Mouse (Mus musculus) cerebellum, postnatal 10 days (tissue): ENCODE results near the gene Atp5f1.

ENCODE experiments used
- DNase-seq, 2 experiments: peaks; one replicate each; pipeline ENCODE4 v3.0.0; 2021; ENCODE audit warnings: mixed read lengths in 2 of 2

Atp5f1 gene

DNA sequence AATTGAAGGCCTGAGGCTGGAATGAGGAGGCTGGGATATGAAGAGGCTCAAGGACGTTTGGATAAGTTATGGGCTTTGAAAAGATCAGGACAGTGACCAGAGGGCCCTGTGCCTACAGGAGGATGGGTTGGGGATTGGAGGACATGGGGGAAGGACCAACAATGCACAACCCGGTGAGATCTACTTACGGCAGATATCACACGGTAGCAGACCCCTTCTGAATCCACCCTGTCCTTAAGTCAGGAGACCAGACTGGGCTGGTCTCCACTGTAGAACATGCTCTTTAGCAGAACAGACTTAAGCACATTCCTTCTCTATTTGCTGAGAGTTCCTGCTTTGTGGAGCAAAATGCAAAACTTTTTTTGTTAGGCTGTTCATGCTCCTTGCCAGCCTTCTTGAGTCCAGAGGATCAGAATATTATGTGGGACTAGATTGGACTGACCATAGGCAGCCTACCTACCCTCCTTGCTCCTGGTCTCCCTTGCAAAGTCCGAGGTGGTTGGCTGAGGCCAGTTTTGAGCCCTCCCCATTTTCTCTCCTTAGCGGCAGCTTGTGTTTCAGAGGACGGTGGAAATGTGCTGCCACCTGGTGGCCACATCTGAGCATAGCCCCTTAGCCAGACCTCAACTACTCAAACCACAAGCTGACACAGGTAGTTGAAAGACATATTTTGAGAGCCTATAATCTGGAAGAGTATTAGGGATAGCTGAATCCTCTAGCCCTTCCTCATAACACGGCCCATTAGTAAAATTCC is 60.3 kb downstream of the Atp5f1 start:
- peak; percentile 89 to 92 for DNase-seq

DNA sequence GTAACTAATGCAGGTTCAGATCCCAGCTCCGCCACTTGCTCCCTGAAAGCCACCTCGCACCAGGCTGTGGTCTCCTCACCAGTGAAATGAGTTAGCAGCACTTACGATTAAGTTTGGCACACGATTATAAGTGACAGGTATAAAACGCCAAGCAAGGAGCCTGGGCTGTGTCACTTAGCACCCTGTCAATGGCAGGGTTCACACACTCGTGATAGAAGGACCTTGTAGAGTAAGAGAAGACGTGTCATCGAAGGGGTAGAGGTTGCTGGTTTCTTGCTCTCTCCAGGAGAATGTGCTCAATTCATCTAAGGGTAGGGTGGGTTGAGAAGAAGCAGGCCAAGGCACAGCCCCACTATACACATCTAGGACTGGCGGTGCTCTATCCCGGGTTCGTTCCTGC is 61.0 kb downstream of the Atp5f1 start:
- DNase-seq: no peak

DNA sequence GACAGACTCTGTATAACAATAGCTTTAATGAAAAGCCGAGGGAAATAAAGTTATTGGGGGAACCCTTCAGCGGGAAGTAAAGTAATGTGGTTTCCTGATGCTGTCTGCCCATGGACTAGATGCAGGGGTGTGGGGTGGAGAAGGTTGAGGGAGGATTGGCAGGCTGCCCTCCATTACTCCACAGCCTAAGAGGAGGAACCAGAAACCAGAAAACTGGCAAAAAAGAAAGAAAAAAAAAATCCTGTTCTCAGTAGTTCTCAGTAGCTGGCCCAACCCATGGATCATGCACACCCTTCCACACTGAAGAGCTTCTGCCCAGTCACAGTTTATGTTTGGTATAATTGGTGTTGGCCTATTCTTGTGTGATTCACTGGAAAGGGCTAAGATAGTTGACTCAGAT is 61.6 kb downstream of the Atp5f1 start:
- DNase-seq: peak in 1 of 2 experiments; percentile 33

DNA sequence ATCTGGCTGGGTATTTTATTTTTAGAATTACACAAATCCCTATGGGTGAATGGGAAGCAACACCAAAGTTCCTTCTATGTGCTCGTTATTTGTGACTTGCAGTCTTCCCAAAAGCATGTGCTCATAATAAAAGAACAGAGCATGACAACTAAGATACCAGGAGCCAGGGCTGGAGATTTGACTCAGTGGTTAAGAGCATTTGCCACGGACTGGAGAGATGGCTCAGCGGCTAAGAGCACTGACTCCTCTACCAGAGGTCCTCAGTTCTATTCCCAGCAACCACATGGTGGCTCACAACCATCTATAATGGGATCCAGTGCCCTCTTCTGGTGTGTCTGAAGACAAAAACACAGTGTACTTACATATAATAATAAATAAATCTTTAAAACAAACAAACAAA is 63.1 kb downstream of the Atp5f1 start:
- no peak for DNase-seq

DNA sequence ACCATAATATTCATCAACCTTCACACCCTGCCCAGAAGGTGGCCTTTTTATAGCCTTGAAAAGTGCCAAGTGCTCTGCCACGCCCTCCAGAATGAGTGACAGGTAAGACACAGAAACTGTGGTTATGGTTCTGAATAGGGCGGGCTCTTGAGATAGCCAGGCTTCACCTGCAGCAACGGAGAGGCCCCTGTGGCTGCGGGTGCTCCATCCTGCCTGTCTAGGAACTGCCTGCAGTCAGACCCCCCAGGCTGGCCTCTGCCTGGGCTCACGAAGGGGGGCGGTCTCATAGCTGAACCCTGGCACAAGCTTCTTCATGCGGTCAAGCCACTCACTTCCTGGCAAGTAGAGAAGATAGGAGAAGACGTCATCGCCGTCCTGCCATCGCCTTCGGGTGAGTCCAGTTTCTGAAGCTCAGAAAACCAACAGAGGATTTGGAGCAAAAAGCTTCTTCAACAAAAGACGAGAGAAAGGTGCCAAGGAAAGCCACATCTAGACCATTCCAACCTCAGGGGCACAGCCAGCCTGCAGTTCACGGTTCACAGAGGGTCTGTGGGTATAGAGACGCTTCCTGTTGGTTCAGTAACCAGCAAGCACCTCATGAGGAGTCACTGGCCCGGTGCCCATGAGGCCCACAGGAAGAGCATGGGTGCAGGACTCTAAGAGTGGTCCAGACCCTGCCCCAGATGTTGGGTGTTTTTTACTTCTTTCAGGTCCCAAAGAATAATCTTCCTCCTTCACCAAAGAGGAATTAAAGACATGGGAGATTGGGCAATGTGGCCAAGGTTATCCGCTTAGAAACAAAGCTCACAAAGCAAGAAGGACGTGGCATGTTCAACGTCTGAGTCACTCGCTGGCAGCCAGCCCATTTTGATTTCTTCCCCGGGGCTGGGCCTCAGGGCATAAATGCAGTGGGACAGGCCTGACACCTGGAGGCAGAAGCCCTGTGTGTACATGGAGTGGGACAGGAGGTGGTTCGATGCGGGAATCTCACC is 65.0 kb downstream of the Atp5f1 start:
- peak; percentile 69 for DNase-seq

DNA sequence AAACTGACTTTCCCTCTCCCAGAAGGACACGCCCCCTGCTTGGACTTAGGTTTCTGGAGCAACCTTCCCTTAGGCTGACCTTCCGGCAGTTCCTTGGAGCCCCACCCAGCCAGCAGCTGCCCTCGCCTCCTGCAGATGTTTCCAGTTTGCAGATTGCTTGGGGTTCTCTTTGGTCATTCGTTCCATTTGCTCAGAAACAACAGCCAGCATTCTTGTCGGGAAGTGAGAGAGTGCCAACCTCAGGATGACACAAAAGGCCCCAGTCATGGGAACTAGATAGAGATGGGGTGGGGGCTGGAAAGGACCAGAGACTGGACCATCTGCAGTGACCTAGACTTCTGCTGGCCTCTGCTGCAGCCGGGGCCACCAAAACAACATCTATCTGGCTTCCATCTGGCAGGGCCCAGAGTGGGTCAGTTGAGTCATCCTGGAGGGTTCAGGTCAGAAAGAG is 65.9 kb downstream of the Atp5f1 start:
- DNase-seq: peak in 1 of 2 experiments; percentile 15
